Mouse (Mus musculus): ENCODE data around the gene Gm2431. TPM values are rescaled to one million over a fixed set of nuclear protein-coding genes. Genes with fewer than 3 reads are reported as not detected.

The Gm2431 gene
- polyA plus RNA-seq, 1 experiment from 2014 or later, result not detected

GRCm38 (mm10) chr7:142211559-142211958, 46.6 kb downstream of the Gm2431 start, which contains the start of gene Gm7579:
Gm7579 (plus strand) TSS chr7:142211859.
- DNase-seq (no peak), ATAC-seq (no peak)
- Histone ChIP-seq H3K4me1 (ENCODE audit: insufficient read depth) (no peaks in the 10 kb centered on the region), H3K4me3 (ENCODE audit: low read depth, low read length) (no peak within 1 kb of the TSS), H3K4me2 (ENCODE audit: low read depth, low read length) (no peak within 1 kb of the TSS), H3K9ac (replicated peaks) (no peak within 1 kb of the TSS), H3K36me3 (replicated peaks; ENCODE audit: insufficient read depth, low read length) (no peaks in the 10 kb centered on the region), H3K9me3 (ENCODE audit: low read length) (no peaks in the 10 kb centered on the region), H3K27me3 (ENCODE audit: insufficient read depth, low read length) (no peaks in the 10 kb centered on the region), H3K27ac (ENCODE audit: low read depth) (no peak within 1 kb of the TSS)
- no peak for TF ChIP-seq EP300 (IDR thresholded peaks at IDR 0.05; ENCODE audit: low read depth)
- TF ChIP-seq CTCF (IDR thresholded peaks at IDR 0.05; ENCODE audit: low read depth), result no peak
- 56% methylated on average over 1 of the region's 1 CpGs for WGBS (ENCODE audit: insufficient replicate concordance)

Other genes with a start within 250 kb of the Gm2431 start
- 38.5 and 40.8 TPM in 2 replicates for gene Mob2, start 197.3 kb downstream of the Gm2431 start, polyA plus RNA-seq (2015; fragmentation: Nextera tagmentation; extraction: Ambion mirVana)
- 1.8 TPM in 2 replicates for gene Dusp8, start 162.5 kb downstream of the Gm2431 start, polyA plus RNA-seq (2015; fragmentation: Nextera tagmentation; extraction: Ambion mirVana)
- not detected in 2 replicates for gene Gm45618, start 137.6 kb downstream of the Gm2431 start, polyA plus RNA-seq (2015; fragmentation: Nextera tagmentation; extraction: Ambion mirVana)
- gene Gm39115, start 122.3 kb downstream of the Gm2431 start, polyA plus RNA-seq (2015; fragmentation: Nextera tagmentation; extraction: Ambion mirVana), result not detected in 2 replicates
- not detected in 2 replicates for gene Gm45337, start 113.7 kb downstream of the Gm2431 start, polyA plus RNA-seq (2015; fragmentation: Nextera tagmentation; extraction: Ambion mirVana)
- gene Gm29735, start 101.2 kb downstream of the Gm2431 start, polyA plus RNA-seq (2015; fragmentation: Nextera tagmentation; extraction: Ambion mirVana), result not detected in 2 replicates
- not detected in 2 replicates for gene Gm4553, start 92.6 kb downstream of the Gm2431 start, polyA plus RNA-seq (2015; fragmentation: Nextera tagmentation; extraction: Ambion mirVana)
- gene Krtap5-2, start 82.3 kb downstream of the Gm2431 start, polyA plus RNA-seq (2015; fragmentation: Nextera tagmentation; extraction: Ambion mirVana), result not detected in 2 replicates
- gene Gm10153, start 68.0 kb downstream of the Gm2431 start, polyA plus RNA-seq (2015; fragmentation: Nextera tagmentation; extraction: Ambion mirVana), result not detected in 2 replicates
- gene Krtap5-3, start 57.0 kb downstream of the Gm2431 start, polyA plus RNA-seq (2015; fragmentation: Nextera tagmentation; extraction: Ambion mirVana), result not detected in 2 replicates
- gene Gm7579, start 46.5 kb downstream of the Gm2431 start, polyA plus RNA-seq (2015; fragmentation: Nextera tagmentation; extraction: Ambion mirVana), result not detected in 2 replicates
- not detected in 2 replicates for gene Krtap5-5, start 28.4 kb downstream of the Gm2431 start, polyA plus RNA-seq (2015; fragmentation: Nextera tagmentation; extraction: Ambion mirVana)
- not detected in 2 replicates for gene Gm40460, start 17.3 kb downstream of the Gm2431 start, polyA plus RNA-seq (2015; fragmentation: Nextera tagmentation; extraction: Ambion mirVana)
- not detected in 2 replicates for gene Gm4559, start 16.0 kb upstream of the Gm2431 start, polyA plus RNA-seq (2015; fragmentation: Nextera tagmentation; extraction: Ambion mirVana)
- not detected in 2 replicates for gene Krtap5-1, start 38.8 kb upstream of the Gm2431 start, polyA plus RNA-seq (2015; fragmentation: Nextera tagmentation; extraction: Ambion mirVana)
- not detected in 2 replicates for gene Krtap5-4, start 45.2 kb upstream of the Gm2431 start, polyA plus RNA-seq (2015; fragmentation: Nextera tagmentation; extraction: Ambion mirVana)
- 2.1 and 2.2 TPM in 2 replicates for gene Ifitm10, start 115.4 kb upstream of the Gm2431 start, polyA plus RNA-seq (2015; fragmentation: Nextera tagmentation; extraction: Ambion mirVana)
- not detected in 2 replicates for gene Gm49369, start 124.3 kb upstream of the Gm2431 start, polyA plus RNA-seq (2015; fragmentation: Nextera tagmentation; extraction: Ambion mirVana)
- gene Ctsd, start 129.7 kb upstream of the Gm2431 start, polyA plus RNA-seq (2015; fragmentation: Nextera tagmentation; extraction: Ambion mirVana), result 311 and 324 TPM in 2 replicates
- not detected in 2 replicates for gene Syt8, start 176.5 kb upstream of the Gm2431 start, polyA plus RNA-seq (2015; fragmentation: Nextera tagmentation; extraction: Ambion mirVana)
- gene Tnni2, start 183.5 kb upstream of the Gm2431 start, polyA plus RNA-seq (2015; fragmentation: Nextera tagmentation; extraction: Ambion mirVana), result 6.9 and 72.7 TPM in 2 replicates
- 31.5 and 33.6 TPM in 2 replicates for gene Lsp1, start 202.5 kb upstream of the Gm2431 start, polyA plus RNA-seq (2015; fragmentation: Nextera tagmentation; extraction: Ambion mirVana)
- gene Tnnt3, start 240.5 kb upstream of the Gm2431 start, polyA plus RNA-seq (2015; fragmentation: Nextera tagmentation; extraction: Ambion mirVana), result 3.6 and 72.5 TPM in 2 replicates

Data from liver, postnatal 0 days (tissue).